Mouse (Mus musculus) skeletal muscle tissue, adult 2 months (tissue): ENCODE measurements at regions not wholly inside any gene's neighbourhood (a gene's known extent, or its start where the extent isn't known, plus 50 kb on each side); places are given as distances from the start of the nearest gene placed in this dataset.

Source experiments
- DNase-seq: peaks from one replicate; pipeline ENCODE4 v3.0.0-alpha.2; 2012; ENCODE audit warnings: low read depth, low spot score

GRCm38 (mm10) chr1:143464863-143465262 is 175.6 kb upstream of the B3galt2 start:
- DNase-seq: no peak

GRCm38 (mm10) chr1:143466092-143466491 is 174.4 kb upstream of the B3galt2 start:
- DNase-seq: no peak

GRCm38 (mm10) chr1:143475329-143475728 is 165.1 kb upstream of the B3galt2 start:
- no peak for DNase-seq

- no peak for DNase-seq
Observed at GRCm38 (mm10) chr1:143483345-143483744, 157.1 kb upstream of the B3galt2 start.

- no peak for DNase-seq
Observed at GRCm38 (mm10) chr1:143484936-143485335, 155.5 kb upstream of the B3galt2 start.

GRCm38 (mm10) chr1:143497092-143497491 is 143.4 kb upstream of the B3galt2 start:
- no peak for DNase-seq

- DNase-seq: peak; percentile 17
Observed at GRCm38 (mm10) chr1:143503436-143504065, 136.9 kb upstream of the B3galt2 start.

- no peak for DNase-seq
Observed at GRCm38 (mm10) chr1:143504066-143504440, 136.4 kb upstream of the B3galt2 start.

GRCm38 (mm10) chr1:143505318-143505717 is 135.1 kb upstream of the B3galt2 start:
- DNase-seq: no peak

GRCm38 (mm10) chr1:143523831-143524521 is 116.5 kb upstream of the B3galt2 start:
- DNase-seq: no peak

GRCm38 (mm10) chr1:143524522-143524865 is 116.0 kb upstream of the B3galt2 start:
- peak; percentile 83 for DNase-seq

- DNase-seq: no peak
Observed at GRCm38 (mm10) chr1:143540223-143540622, 100.2 kb upstream of the B3galt2 start.

GRCm38 (mm10) chr1:143540701-143541100 is 99.8 kb upstream of the B3galt2 start:
- DNase-seq: no peak
